Mouse (Mus musculus) embryonic facial prominence, embryonic 10.5 days (tissue): ENCODE data around the gene Ube2d3. TPM values are rescaled to one million over a fixed set of nuclear protein-coding genes. Genes with fewer than 3 reads are reported as not detected.

Source experiments
- DNase-seq: peaks from one replicate; pipeline ENCODE4 v3.0.0-alpha.2; 2017; ENCODE audit warnings: low spot score
- H3K27ac ChIP-seq: fragments of 300-500 bp; sonication (generic); replicated peaks from 2 replicates; pipeline ENCODE4 v1.5.1; 2016; ENCODE audit warnings: mild to moderate bottlenecking
- H3K27me3 ChIP-seq: fragments of 300-500 bp; sonication (generic); replicated peaks from 2 replicates; pipeline ENCODE4 v1.6.1; 2016; ENCODE audit warnings: low read depth, mild to moderate bottlenecking; ENCODE audit not compliant: poor library complexity, severe bottlenecking
- H3K36me3 ChIP-seq: fragments of 300-500 bp; sonication (generic); replicated peaks from 2 replicates; pipeline ENCODE4 v1.6.1; 2016; ENCODE audit warnings: mild to moderate bottlenecking, moderate library complexity
- H3K4me1 ChIP-seq: fragments of 300-500 bp; sonication (generic); 2 replicates; pipeline ENCODE4 v1.6.1; 2016
- H3K4me3 ChIP-seq: fragments of 300-500 bp; sonication (generic); 2 replicates; pipeline ENCODE4 v1.5.1; 2016; ENCODE audit warnings: mild to moderate bottlenecking, moderate library complexity
- H3K9me3 ChIP-seq: fragments of 300-500 bp; sonication (generic); 2 replicates; pipeline ENCODE4 v1.6.1; 2016; ENCODE audit warnings: mild to moderate bottlenecking
- WGBS: fragments of 180-500 bp; shearing (Covaris S2); methylation state at CpG from one replicate; pipeline ENCODE4 v1.1.7; 2016; 5-methylcytosine and 5-hydroxymethylcytosine counted together
- polyA plus RNA-seq: library from polyadenylated mRNA; unstranded; fragments of >200 nt; fragmentation: Nextera tagmentation; extraction: Ambion mirVana; gene quantifications from 2 replicates; pipeline ENCODE4 v1.2.1, GENCODE M21; 2016

Ube2d3 gene
- 539 and 556 TPM in 2 replicates for polyA plus RNA-seq

- WGBS, result 0% methylated on average over 56 of the region's 56 CpGs
- Histone ChIP-seq H3K4me3 (peak within 1 kb of the TSS; percentile 81), H3K27me3 (no peaks in the 10 kb centered on the region), H3K9me3 (no peaks in the 10 kb centered on the region), H3K36me3 (peaks cover 33% of the 10 kb centered on the region), H3K4me1 (peaks cover 23% of the 10 kb centered on the region), H3K27ac (peak within 1 kb of the TSS; percentile 100)
- peak; percentile 100 for DNase-seq
These were observed at the start of gene Ube2d3 for GRCm38 (mm10) chr3:135437758-135438495. Ube2d3 (plus strand) TSS chr3:135438149.

- Histone ChIP-seq H3K9me3 (no peaks in the 10 kb centered on the region), H3K4me3 (no peak overlapping the region), H3K27me3 (no peaks in the 10 kb centered on the region), H3K36me3 (no peaks in the 10 kb centered on the region), H3K27ac (no peak overlapping the region), H3K4me1 (peaks cover 8% of the 10 kb centered on the region; the same call in 1 of the 2 replicates)
- no peak for DNase-seq
- 84% methylated on average over 6 of the region's 6 CpGs for WGBS
These were observed 44.8 kb upstream of the Ube2d3 start for GRCm38 (mm10) chr3:135393186-135393585.

GRCm38 (mm10) chr3:135395085-135395484 lies 42.9 kb upstream of the Ube2d3 start:
- WGBS, result 83% methylated on average over 5 of the region's 5 CpGs

GRCm38 (mm10) chr3:135396081-135396480 lies 41.9 kb upstream of the Ube2d3 start:
- no peak overlapping the region for H3K4me3 ChIP-seq
- no peaks in the 10 kb centered on the region for H3K36me3 ChIP-seq
- H3K27ac ChIP-seq, result no peak overlapping the region
- no peaks in the 10 kb centered on the region for H3K27me3 ChIP-seq
- no peaks in the 10 kb centered on the region for H3K9me3 ChIP-seq
- no peak for DNase-seq
- WGBS, result 71% methylated on average over 6 of the region's 6 CpGs
- peaks cover 8% of the 10 kb centered on the region; the same call in 1 of the 2 replicates for H3K4me1 ChIP-seq

More at GRCm38 (mm10) chr3:135395085-135395484, 42.9 kb upstream of the Ube2d3 start:
- Histone ChIP-seq H3K27ac (no peak overlapping the region), H3K4me1 (peaks cover 8% of the 10 kb centered on the region; the same call in 1 of the 2 replicates), H3K27me3 (no peaks in the 10 kb centered on the region), H3K9me3 (no peaks in the 10 kb centered on the region), H3K4me3 (no peak overlapping the region), H3K36me3 (no peaks in the 10 kb centered on the region)
- no peak for DNase-seq

- DNase-seq, result no peak
- no peaks in the 10 kb centered on the region for H3K9me3 ChIP-seq
- no peaks in the 10 kb centered on the region for H3K36me3 ChIP-seq
- no peaks in the 10 kb centered on the region for H3K27me3 ChIP-seq
- no peak overlapping the region for H3K4me3 ChIP-seq
- peaks cover 8% of the 10 kb centered on the region; the same call in 1 of the 2 replicates for H3K4me1 ChIP-seq
- no peak overlapping the region for H3K27ac ChIP-seq
These were observed 40.8 kb upstream of the Ube2d3 start for GRCm38 (mm10) chr3:135397112-135397511.

- Histone ChIP-seq H3K4me3 (no peak overlapping the region), H3K27me3 (no peaks in the 10 kb centered on the region), H3K4me1 (no peaks in the 10 kb centered on the region), H3K9me3 (no peaks in the 10 kb centered on the region), H3K36me3 (peaks cover 23% of the 10 kb centered on the region), H3K27ac (no peak overlapping the region)
- peak; percentile 83 for DNase-seq
- WGBS, result 17% methylated on average over 10 of the region's 10 CpGs
These were observed 35.7 kb upstream of the Ube2d3 start for GRCm38 (mm10) chr3:135402201-135402658.

- H3K27me3 ChIP-seq, result no peaks in the 10 kb centered on the region
- H3K9me3 ChIP-seq, result no peaks in the 10 kb centered on the region
- no peak for DNase-seq
- no peak overlapping the region for H3K4me3 ChIP-seq
- H3K4me1 ChIP-seq, result no peaks in the 10 kb centered on the region
- peaks cover 32% of the 10 kb centered on the region for H3K36me3 ChIP-seq
- WGBS, result 91% methylated on average over 9 of the region's 9 CpGs
- no peak overlapping the region for H3K27ac ChIP-seq
These were observed 34.7 kb upstream of the Ube2d3 start for GRCm38 (mm10) chr3:135403211-135403610.

GRCm38 (mm10) chr3:135403856-135404255 lies 34.1 kb upstream of the Ube2d3 start:
- Histone ChIP-seq H3K36me3 (peaks cover 36% of the 10 kb centered on the region), H3K27ac (no peak overlapping the region), H3K4me1 (no peaks in the 10 kb centered on the region), H3K27me3 (no peaks in the 10 kb centered on the region), H3K9me3 (no peaks in the 10 kb centered on the region), H3K4me3 (no peak overlapping the region)
- 78% methylated on average over 5 of the region's 5 CpGs for WGBS
- DNase-seq, result no peak

GRCm38 (mm10) chr3:135404599-135404998 lies 33.4 kb upstream of the Ube2d3 start:
- no peak overlapping the region for H3K27ac ChIP-seq
- 83% methylated on average over 4 of the region's 4 CpGs for WGBS
- H3K27me3 ChIP-seq, result no peaks in the 10 kb centered on the region
- DNase-seq, result no peak
- peaks cover 44% of the 10 kb centered on the region for H3K36me3 ChIP-seq
- H3K4me3 ChIP-seq, result no peak overlapping the region
- H3K9me3 ChIP-seq, result no peaks in the 10 kb centered on the region
- no peaks in the 10 kb centered on the region for H3K4me1 ChIP-seq

GRCm38 (mm10) chr3:135407351-135407750 lies 30.6 kb upstream of the Ube2d3 start:
- no peak overlapping the region for H3K4me3 ChIP-seq
- H3K9me3 ChIP-seq, result no peaks in the 10 kb centered on the region
- DNase-seq, result no peak
- H3K27ac ChIP-seq, result no peak overlapping the region
- H3K4me1 ChIP-seq, result no peaks in the 10 kb centered on the region
- 87% methylated on average over 9 of the region's 9 CpGs for WGBS
- no peaks in the 10 kb centered on the region for H3K27me3 ChIP-seq
- peaks cover 59% of the 10 kb centered on the region for H3K36me3 ChIP-seq

GRCm38 (mm10) chr3:135409219-135409618 lies 28.7 kb upstream of the Ube2d3 start:
- WGBS, result 93% methylated on average over 5 of the region's 5 CpGs
- H3K27me3 ChIP-seq, result no peaks in the 10 kb centered on the region
- H3K4me1 ChIP-seq, result peaks cover 14% of the 10 kb centered on the region
- no peaks in the 10 kb centered on the region for H3K9me3 ChIP-seq
- H3K36me3 ChIP-seq, result peaks cover 59% of the 10 kb centered on the region
- no peak overlapping the region for H3K4me3 ChIP-seq
- no peak overlapping the region for H3K27ac ChIP-seq
- DNase-seq, result no peak

GRCm38 (mm10) chr3:135411056-135411455 lies 26.9 kb upstream of the Ube2d3 start:
- Histone ChIP-seq H3K27me3 (no peaks in the 10 kb centered on the region), H3K36me3 (peaks cover 53% of the 10 kb centered on the region), H3K9me3 (no peaks in the 10 kb centered on the region), H3K4me1 (peaks cover 14% of the 10 kb centered on the region), H3K4me3 (no peak overlapping the region), H3K27ac (no peak overlapping the region)
- WGBS, result 93% methylated on average over 12 of the region's 12 CpGs
- DNase-seq, result no peak

GRCm38 (mm10) chr3:135411824-135412223 lies 26.1 kb upstream of the Ube2d3 start:
- 81% methylated on average over 9 of the region's 9 CpGs for WGBS
- peaks cover 52% of the 10 kb centered on the region for H3K36me3 ChIP-seq

More at GRCm38 (mm10) chr3:135411824-135412223, 26.1 kb upstream of the Ube2d3 start:
- H3K27ac ChIP-seq, result no peak overlapping the region
- no peak for DNase-seq
- no peaks in the 10 kb centered on the region for H3K9me3 ChIP-seq
- H3K27me3 ChIP-seq, result no peaks in the 10 kb centered on the region
- peaks cover 14% of the 10 kb centered on the region for H3K4me1 ChIP-seq
- no peak overlapping the region for H3K4me3 ChIP-seq
